Mouse (Mus musculus): ENCODE measurements around the gene Wscd2. TPM values are rescaled to one million over a fixed set of nuclear protein-coding genes. Genes with fewer than 3 reads are reported as not detected.

Wscd2 gene
- polyA plus RNA-seq, 2 experiments: 0.02 TPM; not detected in 1

- H3K36me3 ChIP-seq (replicated peaks; ENCODE audit: control insufficient read depth, insufficient read depth, low read depth): no peaks in the 10 kb centered on the region
These were observed 17.8 kb upstream of the Wscd2 start for GRCm38 (mm10) chr5:113472339-113472738.

DNA sequence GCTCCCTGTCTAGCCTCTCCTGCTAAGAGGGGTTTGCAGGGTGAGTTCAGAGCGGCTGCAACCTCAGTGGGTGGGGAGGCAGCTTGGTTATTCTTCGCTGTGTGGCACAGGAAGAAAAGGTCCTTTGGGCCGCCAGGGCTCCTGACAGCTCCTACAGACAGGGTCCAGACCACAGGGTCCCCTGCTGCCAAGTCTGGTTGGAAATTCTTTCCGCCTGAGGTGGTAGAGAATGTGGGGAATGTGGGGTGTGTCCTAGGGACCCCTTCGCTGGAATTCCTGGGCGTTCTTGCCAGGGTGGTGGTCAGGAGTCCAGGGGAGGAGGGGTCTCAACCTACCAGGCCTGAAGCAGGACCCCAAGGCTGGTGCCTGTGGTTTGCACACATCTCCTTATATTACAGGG, 13.3 kb upstream of the Wscd2 start:
- 33% methylated on average over 6 of the region's 6 CpGs for WGBS (ENCODE audit: insufficient replicate concordance)

More at GRCm38 (mm10) chr5:113472339-113472738, 17.8 kb upstream of the Wscd2 start:
- H3K27me3 ChIP-seq (ENCODE audit: control insufficient read depth, insufficient read depth, low read length): no peaks in the 10 kb centered on the region
- H3K4me2 ChIP-seq (ENCODE audit: low read depth): no peak overlapping the region
- no peaks in the 10 kb centered on the region for H3K9me3 ChIP-seq (ENCODE audit: control insufficient read depth, low read length)
- H3K9ac ChIP-seq (replicated peaks): no peak overlapping the region
- no peak for DNase-seq (ENCODE audit: low read depth in 3 of 3, low spot score in 3 of 3)
- TF ChIP-seq CTCF (IDR thresholded peaks at IDR 0.05; ENCODE audit: low read depth) (no peak), EP300 (IDR thresholded peaks at IDR 0.05; ENCODE audit: low read depth) (no peak)
- H3K27ac ChIP-seq: no peak overlapping the region
- ATAC-seq (ENCODE audit: insufficient read depth): no peak
- 38% methylated on average over 7 of the region's 7 CpGs for WGBS (ENCODE audit: insufficient replicate concordance)
- no peak overlapping the region for H3K4me3 ChIP-seq (ENCODE audit: insufficient read depth in 1 of 2, low read depth in 2 of 2, low read length in 2 of 2)
- no peaks in the 10 kb centered on the region for H3K4me1 ChIP-seq (replicated peaks; ENCODE audit: control insufficient read depth in 2 of 2, insufficient read depth in 2 of 2, low read length in 1 of 2)

DNA sequence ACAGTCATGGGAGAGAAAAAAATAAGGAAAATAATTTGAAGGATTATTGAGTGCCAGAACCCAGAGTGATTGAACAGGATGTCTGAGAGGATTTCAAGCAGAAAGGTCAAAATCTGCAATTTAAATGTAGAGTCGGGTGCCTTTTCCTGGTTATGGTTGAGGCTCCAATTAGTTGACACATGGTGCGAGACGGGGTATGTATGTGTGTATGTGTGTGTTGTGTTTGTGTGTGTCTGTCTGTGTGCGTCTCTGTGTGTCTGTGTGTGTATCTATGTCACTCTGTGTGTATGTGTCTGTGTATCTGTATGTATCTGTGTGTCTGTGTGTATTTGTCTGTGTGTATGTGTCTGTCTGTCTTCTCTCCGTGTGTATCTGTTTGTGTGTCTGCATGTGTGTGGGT, 11.1 kb upstream of the Wscd2 start:
- TF ChIP-seq EP300 (IDR thresholded peaks at IDR 0.05; ENCODE audit: low read depth) (no peak), CTCF (IDR thresholded peaks at IDR 0.05; ENCODE audit: low read depth) (no peak)
- Histone ChIP-seq H3K27ac (no peak overlapping the region), H3K4me2 (ENCODE audit: low read depth) (no peak overlapping the region), H3K4me3 (ENCODE audit: insufficient read depth in 1 of 2, low read depth in 2 of 2, low read length in 2 of 2) (no peak overlapping the region), H3K9ac (replicated peaks) (no peak overlapping the region), H3K4me1 (replicated peaks; ENCODE audit: control insufficient read depth in 2 of 2, insufficient read depth in 2 of 2, low read length in 1 of 2) (no peaks in the 10 kb centered on the region), H3K36me3 (replicated peaks; ENCODE audit: control insufficient read depth, insufficient read depth, low read depth) (no peaks in the 10 kb centered on the region), H3K27me3 (ENCODE audit: control insufficient read depth, insufficient read depth, low read length) (no peaks in the 10 kb centered on the region), H3K9me3 (ENCODE audit: control insufficient read depth, low read length) (no peaks in the 10 kb centered on the region)
- no peak for DNase-seq (ENCODE audit: low read depth in 3 of 3, low spot score in 3 of 3)
- ATAC-seq (ENCODE audit: insufficient read depth): no peak
- 70% methylated on average over 5 of the region's 5 CpGs for WGBS (ENCODE audit: insufficient replicate concordance)

More for the DNA sequence above, 13.3 kb upstream of the Wscd2 start:
- H3K4me3 ChIP-seq (ENCODE audit: insufficient read depth in 1 of 2, low read depth in 2 of 2, low read length in 2 of 2): no peak overlapping the region
- no peak overlapping the region for H3K9ac ChIP-seq (replicated peaks)
- H3K4me1 ChIP-seq (replicated peaks; ENCODE audit: control insufficient read depth in 2 of 2, insufficient read depth in 2 of 2, low read length in 1 of 2): no peaks in the 10 kb centered on the region
- H3K9me3 ChIP-seq (ENCODE audit: control insufficient read depth, low read length): no peaks in the 10 kb centered on the region
- H3K27me3 ChIP-seq (ENCODE audit: control insufficient read depth, insufficient read depth, low read length): no peaks in the 10 kb centered on the region
- DNase-seq (ENCODE audit: low read depth in 3 of 3, low spot score in 3 of 3): no peak
- no peak for TF ChIP-seq CTCF (IDR thresholded peaks at IDR 0.05; ENCODE audit: low read depth)
- no peak for TF ChIP-seq EP300 (IDR thresholded peaks at IDR 0.05; ENCODE audit: low read depth)
- no peak overlapping the region for H3K4me2 ChIP-seq (ENCODE audit: low read depth)
- no peak for ATAC-seq (ENCODE audit: insufficient read depth)
- H3K27ac ChIP-seq: no peak overlapping the region
- no peaks in the 10 kb centered on the region for H3K36me3 ChIP-seq (replicated peaks; ENCODE audit: control insufficient read depth, insufficient read depth, low read depth)

- Histone ChIP-seq H3K4me2 (ENCODE audit: low read depth) (no peak overlapping the region), H3K4me1 (replicated peaks; ENCODE audit: control insufficient read depth in 2 of 2, insufficient read depth in 2 of 2, low read length in 1 of 2) (no peaks in the 10 kb centered on the region), H3K9me3 (ENCODE audit: control insufficient read depth, low read length) (no peaks in the 10 kb centered on the region), H3K27ac (no peak overlapping the region), H3K27me3 (ENCODE audit: control insufficient read depth, insufficient read depth, low read length) (no peaks in the 10 kb centered on the region), H3K4me3 (ENCODE audit: insufficient read depth in 1 of 2, low read depth in 2 of 2, low read length in 2 of 2) (no peak overlapping the region), H3K36me3 (replicated peaks; ENCODE audit: control insufficient read depth, insufficient read depth, low read depth) (no peaks in the 10 kb centered on the region), H3K9ac (replicated peaks) (no peak overlapping the region)
- no peak for TF ChIP-seq EP300 (IDR thresholded peaks at IDR 0.05; ENCODE audit: low read depth)
- no peak for TF ChIP-seq CTCF (IDR thresholded peaks at IDR 0.05; ENCODE audit: low read depth)
- ATAC-seq (ENCODE audit: insufficient read depth): no peak
- DNase-seq (ENCODE audit: low read depth in 3 of 3, low spot score in 3 of 3): no peak
- WGBS (ENCODE audit: insufficient replicate concordance): 65% methylated on average over 5 of the region's 5 CpGs
These were observed 9.7 kb upstream of the Wscd2 start for GRCm38 (mm10) chr5:113480451-113480850.

- Histone ChIP-seq H3K27me3 (ENCODE audit: control insufficient read depth, insufficient read depth, low read length) (peaks cover 5% of the 10 kb centered on the region), H3K4me2 (ENCODE audit: low read depth) (no peak overlapping the region), H3K4me1 (replicated peaks; ENCODE audit: control insufficient read depth in 2 of 2, insufficient read depth in 2 of 2, low read length in 1 of 2) (no peaks in the 10 kb centered on the region), H3K36me3 (replicated peaks; ENCODE audit: control insufficient read depth, insufficient read depth, low read depth) (no peaks in the 10 kb centered on the region), H3K9me3 (ENCODE audit: control insufficient read depth, low read length) (no peaks in the 10 kb centered on the region), H3K9ac (replicated peaks) (no peak overlapping the region), H3K27ac (no peak overlapping the region), H3K4me3 (ENCODE audit: insufficient read depth in 1 of 2, low read depth in 2 of 2, low read length in 2 of 2) (no peak overlapping the region)
- TF ChIP-seq EP300 (IDR thresholded peaks at IDR 0.05; ENCODE audit: low read depth): no peak
- no peak for TF ChIP-seq CTCF (IDR thresholded peaks at IDR 0.05; ENCODE audit: low read depth)
- DNase-seq (ENCODE audit: low read depth in 3 of 3, low spot score in 3 of 3): no peak
- no peak for ATAC-seq (ENCODE audit: insufficient read depth)
- WGBS (ENCODE audit: insufficient replicate concordance): 59% methylated on average over 11 of the region's 11 CpGs
These were observed 4.5 kb upstream of the Wscd2 start for GRCm38 (mm10) chr5:113485584-113486162.
